Mouse (Mus musculus) spleen, adult 2 months (tissue): ENCODE data around the gene Adam23. TPM values are rescaled to one million over a fixed set of nuclear protein-coding genes. Genes with fewer than 3 reads are reported as not detected.

Source experiments
- DNase-seq, 2 experiments: peaks; one replicate each; pipeline versions ENCODE4 v3.0.0 to v3.0.0-alpha.2; 2012 to 2021; ENCODE audit warnings: low spot score in 2 of 2, low read depth in 1 of 2
- H3K27ac ChIP-seq: fragments of 200-500 bp; 2 replicates; pipeline ENCODE4 v1.5.1; 2012; ENCODE audit warnings: low read length, inconsistent platforms; ENCODE audit not compliant: insufficient read depth
- H3K27me3 ChIP-seq: fragments of 200-500 bp; 2 replicates; pipeline ENCODE4 v1.6.1; 2012; ENCODE audit warnings: mild to moderate bottlenecking, moderate library complexity, low read length, inconsistent platforms; ENCODE audit not compliant: control insufficient read depth, insufficient read depth
- H3K36me3 ChIP-seq: fragments of 200-500 bp; 2 replicates; pipeline ENCODE4 v1.6.1; 2012; ENCODE audit warnings: mild to moderate bottlenecking, low read length, inconsistent platforms; ENCODE audit not compliant: control insufficient read depth, insufficient read depth
- H3K4me1 ChIP-seq: fragments of 200-500 bp; 2 replicates; pipeline ENCODE4 v1.6.1; 2011; ENCODE audit warnings: inconsistent platforms; ENCODE audit not compliant: control insufficient read depth, insufficient read depth, insufficient read length
- H3K4me3 ChIP-seq: fragments of 200-500 bp; 2 replicates; pipeline ENCODE4 v1.5.1; 2011; ENCODE audit warnings: mild to moderate bottlenecking, inconsistent platforms; ENCODE audit not compliant: insufficient read depth, insufficient read length; ENCODE audit errors: extremely low read depth
- CTCF ChIP-seq: fragments of 200-500 bp; IDR thresholded peaks from 2 replicates; pipeline ENCODE4 v1.5.1; 2011; ENCODE audit warnings: mild to moderate bottlenecking, inconsistent platforms; ENCODE audit not compliant: insufficient read depth, insufficient read length, insufficient replicate concordance; ENCODE audit errors: extremely low read depth
- POLR2A ChIP-seq: fragments of 200-500 bp; IDR thresholded peaks from 2 replicates; pipeline ENCODE4 v1.6.1; 2011; ENCODE audit warnings: low read depth, low read length, inconsistent platforms
- WGBS: fragments of 180-500 bp; shearing (Covaris S2); methylation state at CpG from one replicate; pipeline ENCODE4 v1.1.7; 2018; 5-methylcytosine and 5-hydroxymethylcytosine counted together
- polyA plus RNA-seq: library from polyadenylated mRNA; depleted of rRNA; stranded (reverse); fragments of >200 nt; gene quantifications from 2 replicates; pipeline ENCODE4 v1.2.3, GENCODE M21; 2012

Gene Adam23
- polyA plus RNA-seq, 1 experiment, result 11.8 TPM

- H3K27ac ChIP-seq, result no peak overlapping the region
- no peaks in the 10 kb centered on the region for H3K4me1 ChIP-seq
- 67% methylated on average over 8 of the region's 8 CpGs for WGBS
- no peaks in the 10 kb centered on the region for H3K27me3 ChIP-seq
- DNase-seq, result no peak
- no peaks in the 10 kb centered on the region for H3K36me3 ChIP-seq
- TF ChIP-seq CTCF, result no peak
- TF ChIP-seq POLR2A, result no peak
- H3K4me3 ChIP-seq, result no peak overlapping the region
These were observed 28.0 kb downstream of the Adam23 start for GRCm38 (mm10) chr1:63473696-63474095.

- no peak overlapping the region for H3K27ac ChIP-seq
- no peaks in the 10 kb centered on the region for H3K27me3 ChIP-seq
- no peaks in the 10 kb centered on the region for H3K36me3 ChIP-seq
- TF ChIP-seq CTCF, result no peak
- TF ChIP-seq POLR2A, result no peak
- no peak for DNase-seq
- no peak overlapping the region for H3K4me3 ChIP-seq
- WGBS, result 85% methylated on average over 5 of the region's 5 CpGs
- H3K4me1 ChIP-seq, result no peaks in the 10 kb centered on the region
These were observed 33.3 kb downstream of the Adam23 start for GRCm38 (mm10) chr1:63478946-63479345.

GRCm38 (mm10) chr1:63484646-63485045, 39.0 kb downstream of the Adam23 start:
- Histone ChIP-seq H3K4me1 (no peaks in the 10 kb centered on the region), H3K36me3 (no peaks in the 10 kb centered on the region), H3K27me3 (no peaks in the 10 kb centered on the region), H3K4me3 (no peak overlapping the region), H3K27ac (no peak overlapping the region)
- no peak for TF ChIP-seq CTCF
- no peak for TF ChIP-seq POLR2A
- no peak for DNase-seq
- 91% methylated on average over 6 of the region's 6 CpGs for WGBS

- Histone ChIP-seq H3K27me3 (no peaks in the 10 kb centered on the region), H3K4me1 (no peaks in the 10 kb centered on the region), H3K27ac (no peak overlapping the region), H3K4me3 (no peak overlapping the region), H3K36me3 (no peaks in the 10 kb centered on the region)
- DNase-seq, result no peak
- 83% methylated on average over 2 of the region's 2 CpGs for WGBS
- TF ChIP-seq POLR2A (no peak), CTCF (no peak)
These were observed 41.0 kb downstream of the Adam23 start for GRCm38 (mm10) chr1:63486646-63487045.

- no peak overlapping the region for H3K4me3 ChIP-seq
- no peak for DNase-seq
- 19% methylated on average over 1 of the region's 1 CpGs for WGBS
- H3K4me1 ChIP-seq, result no peaks in the 10 kb centered on the region
- no peak overlapping the region for H3K27ac ChIP-seq
- TF ChIP-seq CTCF (no peak), POLR2A (no peak)
- H3K36me3 ChIP-seq, result no peaks in the 10 kb centered on the region
- H3K27me3 ChIP-seq, result no peaks in the 10 kb centered on the region
These were observed 45.3 kb downstream of the Adam23 start for GRCm38 (mm10) chr1:63491001-63491400.

GRCm38 (mm10) chr1:63493325-63493724, 47.6 kb downstream of the Adam23 start:
- no peaks in the 10 kb centered on the region for H3K36me3 ChIP-seq
- H3K27me3 ChIP-seq, result no peaks in the 10 kb centered on the region
- no peaks in the 10 kb centered on the region for H3K4me1 ChIP-seq
- 85% methylated on average over 5 of the region's 5 CpGs for WGBS
- no peak overlapping the region for H3K4me3 ChIP-seq
- no peak for TF ChIP-seq CTCF
- no peak for TF ChIP-seq POLR2A
- no peak for DNase-seq
- H3K27ac ChIP-seq, result no peak overlapping the region

- Histone ChIP-seq H3K4me1 (no peaks in the 10 kb centered on the region), H3K27me3 (no peaks in the 10 kb centered on the region), H3K4me3 (no peak overlapping the region), H3K27ac (no peak overlapping the region), H3K36me3 (no peaks in the 10 kb centered on the region)
- DNase-seq, result no peak
- 79% methylated on average over 4 of the region's 4 CpGs for WGBS
- TF ChIP-seq POLR2A (no peak), CTCF (no peak)
These were observed 61.7 kb downstream of the Adam23 start for GRCm38 (mm10) chr1:63507386-63507785.
